Mouse (Mus musculus) heart, embryonic 11.5 days (tissue): ENCODE measurements around the gene AC170998.1. TPM values are rescaled to one million over a fixed set of nuclear protein-coding genes. Genes with fewer than 3 reads are reported as not detected.

Source experiments
- ATAC-seq: fragments of 200-750 bp; cut with Nextera tagmentation; replicated peaks from 2 replicates; pipeline ENCODE4 v1.8.0; 2017; ENCODE audit warnings: moderate library complexity; ENCODE audit not compliant: insufficient number of reproducible peaks, low FRiP score, low TSS enrichment
- H3K27ac ChIP-seq: fragments of 300-500 bp; sonication (generic); 2 replicates; pipeline ENCODE4 v1.5.1; 2014; ENCODE audit warnings: mild to moderate bottlenecking, low read depth, low read length
- H3K27me3 ChIP-seq: fragments of 300-500 bp; sonication (generic); 2 replicates; pipeline ENCODE4 v1.6.1; 2014; ENCODE audit warnings: mild to moderate bottlenecking, low read length, mixed read lengths; ENCODE audit not compliant: control insufficient read depth, insufficient read depth
- H3K36me3 ChIP-seq: fragments of 300-500 bp; sonication (generic); 2 replicates; pipeline ENCODE4 v1.6.1; 2014; ENCODE audit warnings: mild to moderate bottlenecking, low read length, moderate library complexity, mixed read lengths; ENCODE audit not compliant: control insufficient read depth, insufficient read depth
- H3K4me1 ChIP-seq: fragments of 300-500 bp; sonication (generic); 2 replicates; pipeline ENCODE4 v1.6.1; 2014; ENCODE audit warnings: low read length; ENCODE audit not compliant: control insufficient read depth, insufficient read depth
- H3K4me2 ChIP-seq: fragments of 300-500 bp; sonication (generic); 2 replicates; pipeline ENCODE4 v1.6.1; 2014; ENCODE audit warnings: mild to moderate bottlenecking, moderate library complexity
- H3K4me3 ChIP-seq: fragments of 300-500 bp; sonication (generic); 2 replicates; pipeline ENCODE4 v1.5.1; 2014; ENCODE audit warnings: low read depth, low read length
- H3K9ac ChIP-seq: fragments of 300-500 bp; sonication (generic); 2 replicates; pipeline ENCODE4 v1.6.1; 2014; ENCODE audit warnings: mild to moderate bottlenecking, low read depth, low read length, moderate library complexity
- H3K9me3 ChIP-seq: fragments of 300-500 bp; sonication (generic); replicated peaks from 2 replicates; pipeline ENCODE4 v1.6.1; 2016; ENCODE audit warnings: low read length; ENCODE audit not compliant: control insufficient read depth
- WGBS: fragments of 180-500 bp; shearing (Covaris S2); extraction: QIAGEN DNeasy Blood & Tissue Kit; methylation state at CpG from one replicate; pipeline ENCODE4 v1.1.7; 2014; ENCODE audit not compliant: insufficient replicate concordance; 5-methylcytosine and 5-hydroxymethylcytosine counted together
- polyA plus RNA-seq: library from polyadenylated mRNA; unstranded; fragments of >200 nt; fragmentation: Nextera tagmentation; extraction: Ambion mirVana; gene quantifications from 2 replicates; pipeline ENCODE4 v1.2.1, GENCODE M21; 2014

AC170998.1 gene
- polyA plus RNA-seq, 1 experiment from 2014 or later, result 2.3 TPM

DNA sequence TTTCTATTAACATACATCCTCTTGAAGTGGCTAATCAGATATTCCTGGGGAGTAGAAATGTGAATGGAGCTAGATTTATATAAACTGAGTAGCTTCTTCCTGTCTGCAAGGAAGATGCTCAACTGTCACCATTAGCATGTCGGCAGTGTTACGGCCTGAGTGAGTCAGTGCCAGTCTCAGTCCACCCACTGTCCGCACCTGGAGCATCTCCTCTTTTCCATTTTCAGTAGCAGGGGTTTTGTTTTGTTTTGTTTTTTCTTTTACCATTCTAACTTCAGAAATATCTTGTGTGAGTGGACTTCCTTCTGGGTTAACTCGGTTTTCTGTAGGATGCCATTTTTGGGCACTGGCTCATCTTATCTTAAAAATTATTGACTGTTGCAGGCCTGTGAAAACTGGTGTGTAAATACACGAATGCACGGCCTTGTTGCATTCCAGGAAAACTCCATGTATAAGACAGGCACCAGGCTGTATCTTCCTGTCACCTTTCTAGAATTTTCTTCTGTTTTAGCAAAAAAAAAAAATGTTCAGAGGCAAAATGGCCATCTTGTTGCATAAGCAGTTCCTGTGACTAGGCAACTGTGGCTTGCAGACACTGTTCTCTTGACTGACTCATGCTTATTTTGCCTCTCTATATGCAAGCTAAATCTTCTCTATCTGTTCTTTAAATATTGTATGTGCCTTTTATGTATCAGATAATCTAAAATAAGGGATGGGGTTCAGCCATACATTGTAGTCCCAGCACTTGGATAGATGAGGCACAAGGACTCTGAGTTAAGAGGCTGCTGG lies 9.6 kb downstream of the AC170998.1 start:
- Histone ChIP-seq H3K27ac (no peak overlapping the region), H3K4me2 (no peak overlapping the region), H3K9ac (no peak overlapping the region), H3K4me3 (no peak overlapping the region), H3K9me3 (no peaks in the 10 kb centered on the region), H3K36me3 (peaks cover 15% of the 10 kb centered on the region), H3K4me1 (no peaks in the 10 kb centered on the region), H3K27me3 (no peaks in the 10 kb centered on the region)
- ATAC-seq, result no peak
- WGBS, result 89% methylated on average over 6 of the region's 6 CpGs

DNA sequence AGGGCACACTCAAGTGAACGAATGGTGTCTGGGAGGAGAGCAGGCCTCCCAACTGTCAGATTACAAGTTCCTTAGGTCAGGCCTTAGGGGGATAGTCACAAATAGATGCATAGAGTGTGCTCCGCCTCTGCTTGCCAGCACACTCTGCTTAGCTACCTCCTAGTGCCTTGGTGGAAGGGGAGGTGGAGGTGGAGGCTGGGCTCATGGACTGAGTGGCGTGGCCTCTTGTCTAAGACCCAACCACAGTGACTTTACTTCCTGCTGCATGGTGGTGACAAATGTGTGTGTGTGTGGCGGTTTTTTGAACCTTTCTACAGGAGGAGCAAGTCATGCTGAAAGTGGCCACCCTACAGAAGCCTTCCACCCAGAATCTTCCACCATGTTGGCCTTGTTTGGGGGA lies 10.6 kb downstream of the AC170998.1 start:
- no peak overlapping the region for H3K4me3 ChIP-seq
- H3K9me3 ChIP-seq, result no peaks in the 10 kb centered on the region
- H3K36me3 ChIP-seq, result peaks cover 15% of the 10 kb centered on the region

DNA sequence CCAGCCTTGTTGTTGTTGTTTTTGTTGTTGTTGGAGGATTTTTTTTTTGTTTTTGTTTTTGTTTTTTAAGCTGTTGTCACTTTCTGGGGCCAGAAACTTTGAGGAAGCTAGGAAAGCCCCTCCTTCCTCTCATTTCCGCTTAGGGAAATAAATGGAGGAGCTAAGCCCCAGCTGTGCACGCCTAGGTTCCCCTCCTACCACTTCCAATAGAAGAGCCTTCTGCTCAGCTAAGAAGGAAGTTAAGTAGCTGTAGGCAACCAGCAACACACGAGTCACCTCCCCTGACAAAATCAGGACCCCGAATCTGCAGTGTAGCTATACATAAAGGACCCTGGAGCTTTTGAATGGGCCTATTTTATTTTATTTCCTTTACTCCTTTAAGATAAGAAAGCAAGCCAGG lies 12.1 kb downstream of the AC170998.1 start:
- H3K4me1 ChIP-seq, result no peaks in the 10 kb centered on the region
- ATAC-seq, result no peak
- H3K4me3 ChIP-seq, result no peak overlapping the region
- H3K27ac ChIP-seq, result no peak overlapping the region
- H3K9me3 ChIP-seq, result no peaks in the 10 kb centered on the region
- H3K9ac ChIP-seq, result no peak overlapping the region
- H3K4me2 ChIP-seq, result no peak overlapping the region
- H3K27me3 ChIP-seq, result no peaks in the 10 kb centered on the region
- WGBS, result 84% methylated on average over 4 of the region's 4 CpGs
- peaks cover 19% of the 10 kb centered on the region for H3K36me3 ChIP-seq

More for the DNA sequence above, 10.6 kb downstream of the AC170998.1 start:
- Histone ChIP-seq H3K9ac (no peak overlapping the region), H3K27ac (no peak overlapping the region), H3K27me3 (no peaks in the 10 kb centered on the region), H3K4me1 (no peaks in the 10 kb centered on the region), H3K4me2 (no peak overlapping the region)
- no peak for ATAC-seq
- WGBS, result 69% methylated on average over 4 of the region's 4 CpGs

GRCm38 (mm10) chr17:28739244-28739643 lies 13.4 kb downstream of the AC170998.1 start:
- no peaks in the 10 kb centered on the region for H3K27me3 ChIP-seq
- H3K9ac ChIP-seq, result no peak overlapping the region
- 92% methylated on average over 6 of the region's 6 CpGs for WGBS
- H3K4me2 ChIP-seq, result no peak overlapping the region
- H3K9me3 ChIP-seq, result no peaks in the 10 kb centered on the region
- H3K36me3 ChIP-seq, result peaks cover 29% of the 10 kb centered on the region
- ATAC-seq, result no peak
- no peaks in the 10 kb centered on the region for H3K4me1 ChIP-seq
- H3K27ac ChIP-seq, result no peak overlapping the region
- no peak overlapping the region for H3K4me3 ChIP-seq

GRCm38 (mm10) chr17:28743145-28743866 lies 17.4 kb downstream of the AC170998.1 start:
- Histone ChIP-seq H3K4me1 (no peaks in the 10 kb centered on the region), H3K27me3 (no peaks in the 10 kb centered on the region), H3K4me3 (no peak overlapping the region), H3K4me2 (no peak overlapping the region), H3K9me3 (no peaks in the 10 kb centered on the region), H3K36me3 (peaks cover 46% of the 10 kb centered on the region), H3K27ac (no peak overlapping the region), H3K9ac (no peak overlapping the region)
- 85% methylated on average over 11 of the region's 11 CpGs for WGBS
- ATAC-seq, result no peak

- Histone ChIP-seq H3K9ac (no peak overlapping the region), H3K4me2 (no peak overlapping the region), H3K27me3 (no peaks in the 10 kb centered on the region), H3K9me3 (no peaks in the 10 kb centered on the region), H3K4me1 (no peaks in the 10 kb centered on the region), H3K4me3 (no peak overlapping the region), H3K27ac (no peak overlapping the region), H3K36me3 (peaks cover 46% of the 10 kb centered on the region)
- WGBS, result 90% methylated on average over 9 of the region's 9 CpGs
- ATAC-seq, result no peak
Measured at GRCm38 (mm10) chr17:28743916-28744315, 18.0 kb downstream of the AC170998.1 start.

GRCm38 (mm10) chr17:28745773-28746172 lies 19.9 kb downstream of the AC170998.1 start:
- 76% methylated on average over 6 of the region's 6 CpGs for WGBS
- no peaks in the 10 kb centered on the region for H3K9me3 ChIP-seq

DNA sequence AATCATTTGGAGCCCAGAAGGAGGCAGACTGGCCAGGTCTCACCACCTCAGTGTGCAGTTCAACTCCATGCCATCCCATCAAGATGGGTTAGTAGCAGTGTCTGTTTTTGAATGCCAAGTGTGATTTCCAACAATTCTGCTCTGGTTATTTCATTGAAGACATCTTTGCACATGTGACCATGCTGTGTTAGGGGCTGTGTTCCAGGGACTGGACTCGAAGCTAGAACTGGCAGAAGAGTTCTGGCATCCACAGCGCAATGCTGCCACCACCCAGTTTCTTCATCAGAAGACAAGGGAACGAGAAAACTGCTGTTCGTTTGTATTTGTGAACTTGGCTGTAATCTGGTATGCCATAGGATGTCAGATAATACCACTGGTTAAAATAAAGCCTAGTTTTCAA lies 22.1 kb downstream of the AC170998.1 start:
- 91% methylated on average over 4 of the region's 4 CpGs for WGBS
- ATAC-seq, result no peak
- Histone ChIP-seq H3K9ac (no peak overlapping the region), H3K27ac (no peak overlapping the region), H3K27me3 (no peaks in the 10 kb centered on the region), H3K4me2 (no peak overlapping the region), H3K4me3 (no peak overlapping the region), H3K4me1 (no peaks in the 10 kb centered on the region), H3K9me3 (no peaks in the 10 kb centered on the region), H3K36me3 (peaks cover 29% of the 10 kb centered on the region)

More at GRCm38 (mm10) chr17:28745773-28746172, 19.9 kb downstream of the AC170998.1 start:
- Histone ChIP-seq H3K36me3 (peaks cover 40% of the 10 kb centered on the region), H3K4me2 (no peak overlapping the region), H3K4me1 (no peaks in the 10 kb centered on the region), H3K4me3 (no peak overlapping the region), H3K9ac (no peak overlapping the region), H3K27me3 (no peaks in the 10 kb centered on the region), H3K27ac (no peak overlapping the region)
- ATAC-seq, result no peak
